Mouse (Mus musculus) gastrocnemius, postnatal 10 days (tissue): ENCODE results near the gene Lsr. TPM values are rescaled to one million over a fixed set of nuclear protein-coding genes. Genes with fewer than 3 reads are reported as not detected.
"Not testable (repeated sequence)": the region's sequence is repeated elsewhere in the genome, so short reads cannot be mapped to it uniquely, and the experiment has no call there.

Source experiments
- DNase-seq: peaks from one replicate; pipeline ENCODE4 v3.0.0; 2021; ENCODE audit warnings: mixed read lengths
- total RNA-seq, 2 experiments: library from RNA; stranded (reverse); gene quantifications; 2 replicates each; pipeline ENCODE4 v1.2.3; 2021

Lsr gene
- total RNA-seq, 2 experiments from 2014 or later = 0.49 to 0.72 TPM

GRCm38 (mm10) chr7:30935422-30936099, 37.7 kb downstream of the Lsr start:
- DNase-seq = not testable (repeated sequence)

GRCm38 (mm10) chr7:30924581-30924980, 48.7 kb downstream of the Lsr start, which contains the start of gene Hamp2:
Gene Hamp2 (minus strand): TSS chr7:30924681.
- DNase-seq = not testable (repeated sequence)

- DNase-seq = no peak
Measured at GRCm38 (mm10) chr7:30924071-30924470, 49.2 kb downstream of the Lsr start.

GRCm38 (mm10) chr7:30922490-30922889, 50.8 kb downstream of the Lsr start:
- not testable (repeated sequence) for DNase-seq

GRCm38 (mm10) chr7:30920217-30920616, 53.0 kb downstream of the Lsr start:
- no peak for DNase-seq

GRCm38 (mm10) chr7:30917219-30917618, 56.0 kb downstream of the Lsr start:
- DNase-seq = no peak

GRCm38 (mm10) chr7:30916713-30917112, 56.6 kb downstream of the Lsr start:
- DNase-seq = no peak

GRCm38 (mm10) chr7:30914732-30915131, 58.5 kb downstream of the Lsr start, which contains the start of gene Mag:
Gene Mag (minus strand): TSS chr7:30914873.
- DNase-seq = no peak

- DNase-seq = no peak
Measured at GRCm38 (mm10) chr7:30909773-30910172, 63.5 kb downstream of the Lsr start.

- DNase-seq = no peak
Measured at GRCm38 (mm10) chr7:30908992-30909431, 64.3 kb downstream of the Lsr start.

GRCm38 (mm10) chr7:30908277-30908991, 64.8 kb downstream of the Lsr start:
- DNase-seq = no peak

Other genes with a start within 250 kb of the Lsr start
- gene Tmem147, start 243.9 kb downstream of the Lsr start, total RNA-seq = 100 to 1,000 TPM; 166 to 178 TPM
- not detected for gene Gapdhs, start 229.8 kb downstream of the Lsr start, total RNA-seq
- gene Sbsn, start 222.0 kb downstream of the Lsr start, total RNA-seq = 1 to 10 TPM; 3.5 to 5.8 TPM
- under 1 TPM in 1 of 2 experiments, not detected in 1; 0.33 TPM for gene Dmkn, start 209.7 kb downstream of the Lsr start, total RNA-seq
- gene Krtdap, start 185.6 kb downstream of the Lsr start, total RNA-seq = 1 to 10 TPM; 3.4 to 6.0 TPM
- gene Ffar2, start 149.7 kb downstream of the Lsr start, total RNA-seq = 1 to 10 TPM in 1 of 2 experiments, under 1 TPM in 1; 0.56 to 1.2 TPM
- not detected for gene Ffar3, start 117.3 kb downstream of the Lsr start, total RNA-seq
- gene Ffar1, start 111.9 kb downstream of the Lsr start, total RNA-seq = not detected
- gene Cd22, start 93.1 kb downstream of the Lsr start, total RNA-seq = 1 to 10 TPM in 1 of 2 experiments, not detected in 1; 2.3 TPM
- gene Mag, start 58.6 kb downstream of the Lsr start, total RNA-seq = 10 to 100 TPM in 1 of 2 experiments, 1 to 10 TPM in 1; 8.4 to 10.4 TPM
- not detected for gene Hamp2, start 48.8 kb downstream of the Lsr start, total RNA-seq
- gene Hamp, start 29.4 kb downstream of the Lsr start, total RNA-seq = not detected
- 10 to 100 TPM; 76.7 to 78.9 TPM for gene Usf2, start 16.7 kb downstream of the Lsr start, total RNA-seq
- under 1 TPM in 1 of 2 experiments, not detected in 1; 0.18 TPM for gene Fam187b, start 326 bp upstream of the Lsr start, total RNA-seq
- gene Fxyd5, start 69.0 kb upstream of the Lsr start, total RNA-seq = 10 to 100 TPM; 10.1 to 21.5 TPM
- gene Fxyd7, start 78.0 kb upstream of the Lsr start, total RNA-seq = 1 to 10 TPM; 2.4 to 2.6 TPM
- gene Fxyd1, start 83.7 kb upstream of the Lsr start, total RNA-seq = 1,000 to 10,000 TPM; 1,112 to 1,150 TPM
- gene Lgi4, start 85.9 kb upstream of the Lsr start, total RNA-seq = 1 to 10 TPM; 8.4 to 9.9 TPM
- 1 to 10 TPM; 2.9 TPM for gene Fxyd3, start 103.2 kb upstream of the Lsr start, total RNA-seq
- 1 to 10 TPM; 6.8 to 7.8 TPM for gene Hpn, start 141.8 kb upstream of the Lsr start, total RNA-seq
- 100 to 1,000 TPM; 303 to 352 TPM for gene Scn1b, start 153.5 kb upstream of the Lsr start, total RNA-seq
- gene Gramd1a, start 182.4 kb upstream of the Lsr start, total RNA-seq = 10 to 100 TPM; 35.0 to 35.8 TPM